Mouse (Mus musculus) bone marrow macrophage, adult 2 months (primary cell): Measurements from ENCODE around the gene Lrrc1.

Source experiments
- CTCF ChIP-seq: IDR thresholded peaks from 2 replicates; pipeline ENCODE4 v1.5.1; 2012; ENCODE audit warnings: low read depth, mild to moderate bottlenecking, low read length, moderate library complexity
- POLR2A ChIP-seq: IDR thresholded peaks from 2 replicates; pipeline ENCODE4 v1.6.1; 2012; ENCODE audit warnings: mild to moderate bottlenecking, low read depth, low read length, borderline replicate concordance

GRCm38 (mm10) chr9:77528379-77529041, 16.2 kb downstream of the Lrrc1 start:
- no peak for TF ChIP-seq CTCF
- TF ChIP-seq POLR2A: no peak
